Mouse (Mus musculus): Measurements from ENCODE around the gene Gzma. TPM values are rescaled to one million over a fixed set of nuclear protein-coding genes. Genes with fewer than 3 reads are reported as not detected.
A peak's percentile ranks its signal among the peaks of the same experiment; 100 is the strongest.

Gzma gene
- not detected in 2 replicates for polyA plus RNA-seq (2014; fragmentation: Nextera tagmentation; extraction: Ambion mirVana)

- no peaks in the 10 kb centered on the region for H3K27me3 ChIP-seq (ENCODE audit: control insufficient read depth, insufficient read depth, low read length)
- H3K4me2 ChIP-seq (ENCODE audit: low read length) = no peak within 1 kb of the TSS
- WGBS = 86% methylated on average over 6 of the region's 6 CpGs
- no peak within 1 kb of the TSS for H3K4me3 ChIP-seq (replicated peaks; ENCODE audit: low read depth, low read length)
- no peak within 1 kb of the TSS for H3K9ac ChIP-seq (replicated peaks; ENCODE audit: low read length)
- no peaks in the 10 kb centered on the region for H3K9me3 ChIP-seq (ENCODE audit: control insufficient read depth, low read length)
- DNase-seq = no peak
- no peak for ATAC-seq (ENCODE audit: low FRiP score, low TSS enrichment)
- no peaks in the 10 kb centered on the region for H3K4me1 ChIP-seq (ENCODE audit: control insufficient read depth, insufficient read depth, low read length)
- no peaks in the 10 kb centered on the region for H3K36me3 ChIP-seq (ENCODE audit: control insufficient read depth, insufficient read depth, low read length)
- H3K27ac ChIP-seq (replicated peaks; ENCODE audit: low read depth, low read length) = no peak within 1 kb of the TSS
These were observed at the start of gene Gzma for GRCm38 (mm10) chr13:113100879-113101278. Gene Gzma, minus strand, starts transcription at chr13:113100981.

- Histone ChIP-seq H3K9me3 (ENCODE audit: control insufficient read depth, low read length) (no peaks in the 10 kb centered on the region), H3K9ac (replicated peaks; ENCODE audit: low read length) (no peak overlapping the region), H3K4me1 (ENCODE audit: control insufficient read depth, insufficient read depth, low read length) (no peaks in the 10 kb centered on the region), H3K27ac (replicated peaks; ENCODE audit: low read depth, low read length) (no peak overlapping the region), H3K27me3 (ENCODE audit: control insufficient read depth, insufficient read depth, low read length) (no peaks in the 10 kb centered on the region), H3K4me2 (ENCODE audit: low read length) (no peak overlapping the region), H3K36me3 (ENCODE audit: control insufficient read depth, insufficient read depth, low read length) (no peaks in the 10 kb centered on the region), H3K4me3 (replicated peaks; ENCODE audit: low read depth, low read length) (no peak overlapping the region)
- 77% methylated on average over 1 of the region's 1 CpGs for WGBS
- DNase-seq (peak; percentile 2), ATAC-seq (ENCODE audit: low FRiP score, low TSS enrichment) (no peak)
These were observed 38.8 kb upstream of the Gzma start for GRCm38 (mm10) chr13:113139597-113139996.

- H3K4me2 ChIP-seq (ENCODE audit: low read length) = no peak overlapping the region
- ATAC-seq (ENCODE audit: low FRiP score, low TSS enrichment) (peak; percentile 48; the same call in 1 of the 2 replicates), DNase-seq (peak; percentile 78)
- H3K27me3 ChIP-seq (ENCODE audit: control insufficient read depth, insufficient read depth, low read length) = no peaks in the 10 kb centered on the region
- 65% methylated on average over 1 of the region's 1 CpGs for WGBS
- H3K9ac ChIP-seq (replicated peaks; ENCODE audit: low read length) = no peak overlapping the region
- no peaks in the 10 kb centered on the region for H3K9me3 ChIP-seq (ENCODE audit: control insufficient read depth, low read length)
- no peaks in the 10 kb centered on the region for H3K4me1 ChIP-seq (ENCODE audit: control insufficient read depth, insufficient read depth, low read length)
- no peaks in the 10 kb centered on the region for H3K36me3 ChIP-seq (ENCODE audit: control insufficient read depth, insufficient read depth, low read length)
- H3K4me3 ChIP-seq (replicated peaks; ENCODE audit: low read depth, low read length) = no peak overlapping the region
- H3K27ac ChIP-seq (replicated peaks; ENCODE audit: low read depth, low read length) = no peak overlapping the region
These were observed 29.2 kb upstream of the Gzma start for GRCm38 (mm10) chr13:113129974-113130373.

- no peaks in the 10 kb centered on the region for H3K4me1 ChIP-seq (ENCODE audit: control insufficient read depth, insufficient read depth, low read length)
- H3K4me2 ChIP-seq (ENCODE audit: low read length) = no peak overlapping the region
- ATAC-seq (ENCODE audit: low FRiP score, low TSS enrichment) (no peak), DNase-seq (no peak)
- H3K27me3 ChIP-seq (ENCODE audit: control insufficient read depth, insufficient read depth, low read length) = no peaks in the 10 kb centered on the region
- H3K9me3 ChIP-seq (ENCODE audit: control insufficient read depth, low read length) = no peaks in the 10 kb centered on the region
- no peak overlapping the region for H3K4me3 ChIP-seq (replicated peaks; ENCODE audit: low read depth, low read length)
- H3K36me3 ChIP-seq (ENCODE audit: control insufficient read depth, insufficient read depth, low read length) = no peaks in the 10 kb centered on the region
- 90% methylated on average over 14 of the region's 14 CpGs for WGBS
- no peak overlapping the region for H3K9ac ChIP-seq (replicated peaks; ENCODE audit: low read length)
- H3K27ac ChIP-seq (replicated peaks; ENCODE audit: low read depth, low read length) = no peak overlapping the region
These were observed 20.5 kb upstream of the Gzma start for GRCm38 (mm10) chr13:113121326-113121725.

- H3K4me1 ChIP-seq (ENCODE audit: control insufficient read depth, insufficient read depth, low read length) = no peaks in the 10 kb centered on the region
- H3K4me2 ChIP-seq (ENCODE audit: low read length) = no peak overlapping the region
- WGBS = 92% methylated on average over 17 of the region's 17 CpGs
- no peaks in the 10 kb centered on the region for H3K27me3 ChIP-seq (ENCODE audit: control insufficient read depth, insufficient read depth, low read length)
- no peaks in the 10 kb centered on the region for H3K9me3 ChIP-seq (ENCODE audit: control insufficient read depth, low read length)
- H3K4me3 ChIP-seq (replicated peaks; ENCODE audit: low read depth, low read length) = no peak overlapping the region
- no peak overlapping the region for H3K9ac ChIP-seq (replicated peaks; ENCODE audit: low read length)
- no peaks in the 10 kb centered on the region for H3K36me3 ChIP-seq (ENCODE audit: control insufficient read depth, insufficient read depth, low read length)
- H3K27ac ChIP-seq (replicated peaks; ENCODE audit: low read depth, low read length) = no peak overlapping the region
- DNase-seq = no peak
- ATAC-seq (ENCODE audit: low FRiP score, low TSS enrichment) = no peak
These were observed 19.8 kb upstream of the Gzma start for GRCm38 (mm10) chr13:113120324-113121237.

- DNase-seq = no peak
- Histone ChIP-seq H3K27me3 (ENCODE audit: control insufficient read depth, insufficient read depth, low read length) (no peaks in the 10 kb centered on the region), H3K4me3 (replicated peaks; ENCODE audit: low read depth, low read length) (no peak overlapping the region), H3K9me3 (ENCODE audit: control insufficient read depth, low read length) (no peaks in the 10 kb centered on the region), H3K4me1 (ENCODE audit: control insufficient read depth, insufficient read depth, low read length) (no peaks in the 10 kb centered on the region), H3K9ac (replicated peaks; ENCODE audit: low read length) (no peak overlapping the region), H3K4me2 (ENCODE audit: low read length) (no peak overlapping the region), H3K27ac (replicated peaks; ENCODE audit: low read depth, low read length) (no peak overlapping the region), H3K36me3 (ENCODE audit: control insufficient read depth, insufficient read depth, low read length) (no peaks in the 10 kb centered on the region)
- no peak for ATAC-seq (ENCODE audit: low FRiP score, low TSS enrichment)
- WGBS = 78% methylated on average over 4 of the region's 4 CpGs
These were observed 18.2 kb upstream of the Gzma start for GRCm38 (mm10) chr13:113118977-113119376.

GRCm38 (mm10) chr13:113104759-113105158, 4.0 kb upstream of the Gzma start:
- Histone ChIP-seq H3K27ac (replicated peaks; ENCODE audit: low read depth, low read length) (no peak overlapping the region), H3K4me1 (ENCODE audit: control insufficient read depth, insufficient read depth, low read length) (no peaks in the 10 kb centered on the region), H3K9me3 (ENCODE audit: control insufficient read depth, low read length) (no peaks in the 10 kb centered on the region), H3K27me3 (ENCODE audit: control insufficient read depth, insufficient read depth, low read length) (no peaks in the 10 kb centered on the region), H3K9ac (replicated peaks; ENCODE audit: low read length) (no peak overlapping the region), H3K4me2 (ENCODE audit: low read length) (no peak overlapping the region), H3K36me3 (ENCODE audit: control insufficient read depth, insufficient read depth, low read length) (no peaks in the 10 kb centered on the region), H3K4me3 (replicated peaks; ENCODE audit: low read depth, low read length) (no peak overlapping the region)
- ATAC-seq (ENCODE audit: low FRiP score, low TSS enrichment) (no peak), DNase-seq (no peak)
- WGBS = 95% methylated on average over 10 of the region's 10 CpGs

GRCm38 (mm10) chr13:113101804-113102203, 1.0 kb upstream of the Gzma start:
- no peaks in the 10 kb centered on the region for H3K36me3 ChIP-seq (ENCODE audit: control insufficient read depth, insufficient read depth, low read length)
- H3K9ac ChIP-seq (replicated peaks; ENCODE audit: low read length) = no peak overlapping the region
- H3K4me1 ChIP-seq (ENCODE audit: control insufficient read depth, insufficient read depth, low read length) = no peaks in the 10 kb centered on the region
- ATAC-seq (ENCODE audit: low FRiP score, low TSS enrichment) = no peak
- H3K9me3 ChIP-seq (ENCODE audit: control insufficient read depth, low read length) = no peaks in the 10 kb centered on the region
- H3K27me3 ChIP-seq (ENCODE audit: control insufficient read depth, insufficient read depth, low read length) = no peaks in the 10 kb centered on the region
- DNase-seq = no peak
- no peak overlapping the region for H3K4me2 ChIP-seq (ENCODE audit: low read length)
- no peak overlapping the region for H3K27ac ChIP-seq (replicated peaks; ENCODE audit: low read depth, low read length)
- H3K4me3 ChIP-seq (replicated peaks; ENCODE audit: low read depth, low read length) = no peak overlapping the region
- WGBS = 84% methylated on average over 10 of the region's 10 CpGs

GRCm38 (mm10) chr13:113098406-113098805, 2.4 kb downstream of the Gzma start:
- 93% methylated on average over 2 of the region's 2 CpGs for WGBS
- no peak for ATAC-seq (ENCODE audit: low FRiP score, low TSS enrichment)
- H3K36me3 ChIP-seq (ENCODE audit: control insufficient read depth, insufficient read depth, low read length) = no peaks in the 10 kb centered on the region

More at GRCm38 (mm10) chr13:113098406-113098805, 2.4 kb downstream of the Gzma start:
- Histone ChIP-seq H3K4me2 (ENCODE audit: low read length) (no peak overlapping the region), H3K9me3 (ENCODE audit: control insufficient read depth, low read length) (no peaks in the 10 kb centered on the region), H3K27me3 (ENCODE audit: control insufficient read depth, insufficient read depth, low read length) (no peaks in the 10 kb centered on the region), H3K27ac (replicated peaks; ENCODE audit: low read depth, low read length) (no peak overlapping the region), H3K4me3 (replicated peaks; ENCODE audit: low read depth, low read length) (no peak overlapping the region), H3K9ac (replicated peaks; ENCODE audit: low read length) (no peak overlapping the region), H3K4me1 (ENCODE audit: control insufficient read depth, insufficient read depth, low read length) (no peaks in the 10 kb centered on the region)
- no peak for DNase-seq

Data from midbrain, embryonic 14.5 days (tissue).